Mouse (Mus musculus) large intestine, adult 2 months (tissue): ENCODE data around the gene Cpsf4l. TPM values are rescaled to one million over a fixed set of nuclear protein-coding genes. Genes with fewer than 3 reads are reported as not detected.

ENCODE experiments used
- DNase-seq: peaks from one replicate; pipeline ENCODE4 v3.0.0-alpha.2; 2012; ENCODE audit warnings: low read depth, low spot score
- WGBS: fragments of 180-500 bp; shearing (Covaris S2); methylation state at CpG from one replicate; pipeline ENCODE4 v1.1.7; 2018; 5-methylcytosine and 5-hydroxymethylcytosine counted together
- polyA plus RNA-seq: library from polyadenylated mRNA; depleted of rRNA; stranded (reverse); fragments of >200 nt; gene quantifications from 2 replicates; pipeline ENCODE4 v1.2.3, GENCODE M21; 2012

Cpsf4l gene
- polyA plus RNA-seq, 1 experiment, result 0.09 TPM

DNA sequence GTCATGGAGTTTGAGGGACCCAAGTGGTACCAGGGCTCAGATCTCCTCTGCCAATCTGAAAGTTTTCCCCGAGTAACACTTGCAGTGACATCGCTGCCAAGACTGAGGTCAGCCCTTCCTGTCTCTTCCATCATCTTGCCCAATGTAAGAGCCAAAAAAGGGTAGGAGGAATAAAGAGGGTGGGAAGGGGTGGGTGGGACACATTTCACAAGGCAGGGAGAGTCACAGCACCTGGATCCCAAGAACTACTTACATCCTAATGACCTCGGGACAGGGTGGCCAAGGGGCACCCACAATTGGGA, 27.7 kb upstream of the Cpsf4l start:
- DNase-seq, result no peak
- 65% methylated on average over 3 of the region's 3 CpGs for WGBS

GRCm38 (mm10) chr11:113736848-113737552, 27.2 kb upstream of the Cpsf4l start:
- 76% methylated on average over 11 of the region's 11 CpGs for WGBS
- DNase-seq, result no peak

- no peak for DNase-seq
- 47% methylated on average over 6 of the region's 6 CpGs for WGBS
Observed at GRCm38 (mm10) chr11:113735151-113735550, 25.3 kb upstream of the Cpsf4l start.

- no peak for DNase-seq
- 10% methylated on average over 6 of the region's 6 CpGs for whole genome bisulfite sequencing
Observed at GRCm38 (mm10) chr11:113733631-113734364, 24.0 kb upstream of the Cpsf4l start.

- WGBS, result 92% methylated on average over 10 of the region's 10 CpGs
- no peak for DNase-seq
Observed at GRCm38 (mm10) chr11:113731945-113732612, 22.3 kb upstream of the Cpsf4l start.

GRCm38 (mm10) chr11:113730879-113731278, 21.1 kb upstream of the Cpsf4l start:
- WGBS, result 23% methylated on average over 3 of the region's 3 CpGs

GRCm38 (mm10) chr11:113729917-113730316, 20.1 kb upstream of the Cpsf4l start:
- DNase-seq, result no peak
- 43% methylated on average over 8 of the region's 8 CpGs for WGBS

More at GRCm38 (mm10) chr11:113730879-113731278, 21.1 kb upstream of the Cpsf4l start:
- DNase-seq, result no peak

DNA sequence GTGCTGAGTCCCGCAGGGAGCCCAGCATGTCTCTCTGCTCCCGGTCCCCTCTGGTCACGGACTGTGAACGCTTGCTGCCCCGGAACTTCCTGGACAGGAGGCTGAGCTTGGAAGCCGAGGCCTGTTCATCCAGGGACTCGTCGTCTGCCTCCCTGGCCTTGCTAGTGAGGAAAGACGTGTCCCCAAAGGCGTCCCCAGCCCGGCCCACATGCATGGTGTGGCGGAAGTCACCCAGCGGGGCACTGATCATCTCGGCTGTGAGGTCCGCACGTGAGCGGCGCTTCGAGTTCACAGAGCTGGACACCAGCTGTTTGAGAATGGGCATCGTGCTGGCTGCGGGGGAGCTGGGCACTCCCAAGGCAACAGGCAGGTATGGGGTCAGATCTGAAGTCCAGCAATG, 19.4 kb upstream of the Cpsf4l start:
- whole genome bisulfite sequencing, result 88% methylated on average over 21 of the region's 21 CpGs
- no peak for DNase-seq

DNA sequence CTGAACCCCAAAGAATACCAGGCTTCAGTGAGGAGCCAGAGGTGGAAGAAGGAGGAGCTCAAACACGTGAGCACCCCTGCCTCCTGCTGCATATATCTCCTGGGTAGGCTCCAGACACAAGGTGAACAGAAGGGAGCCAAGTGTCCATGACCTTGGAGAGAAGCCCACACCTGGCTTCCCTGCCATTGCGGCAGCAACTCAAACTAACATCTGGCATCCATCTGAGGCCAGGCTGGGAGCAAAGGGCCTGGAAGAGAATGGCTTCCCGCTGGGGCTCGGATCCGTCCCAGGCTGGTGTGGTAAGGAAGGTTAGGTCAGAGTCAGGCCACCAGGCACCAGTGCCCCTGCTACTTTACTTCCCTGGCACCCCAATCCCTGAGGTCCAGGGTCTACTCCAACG, 18.2 kb upstream of the Cpsf4l start:
- 60% methylated on average over 6 of the region's 6 CpGs for WGBS
- DNase-seq, result no peak

- no peak for DNase-seq
- WGBS, result 68% methylated on average over 14 of the region's 14 CpGs
Observed at GRCm38 (mm10) chr11:113726994-113727888, 17.4 kb upstream of the Cpsf4l start.

DNA sequence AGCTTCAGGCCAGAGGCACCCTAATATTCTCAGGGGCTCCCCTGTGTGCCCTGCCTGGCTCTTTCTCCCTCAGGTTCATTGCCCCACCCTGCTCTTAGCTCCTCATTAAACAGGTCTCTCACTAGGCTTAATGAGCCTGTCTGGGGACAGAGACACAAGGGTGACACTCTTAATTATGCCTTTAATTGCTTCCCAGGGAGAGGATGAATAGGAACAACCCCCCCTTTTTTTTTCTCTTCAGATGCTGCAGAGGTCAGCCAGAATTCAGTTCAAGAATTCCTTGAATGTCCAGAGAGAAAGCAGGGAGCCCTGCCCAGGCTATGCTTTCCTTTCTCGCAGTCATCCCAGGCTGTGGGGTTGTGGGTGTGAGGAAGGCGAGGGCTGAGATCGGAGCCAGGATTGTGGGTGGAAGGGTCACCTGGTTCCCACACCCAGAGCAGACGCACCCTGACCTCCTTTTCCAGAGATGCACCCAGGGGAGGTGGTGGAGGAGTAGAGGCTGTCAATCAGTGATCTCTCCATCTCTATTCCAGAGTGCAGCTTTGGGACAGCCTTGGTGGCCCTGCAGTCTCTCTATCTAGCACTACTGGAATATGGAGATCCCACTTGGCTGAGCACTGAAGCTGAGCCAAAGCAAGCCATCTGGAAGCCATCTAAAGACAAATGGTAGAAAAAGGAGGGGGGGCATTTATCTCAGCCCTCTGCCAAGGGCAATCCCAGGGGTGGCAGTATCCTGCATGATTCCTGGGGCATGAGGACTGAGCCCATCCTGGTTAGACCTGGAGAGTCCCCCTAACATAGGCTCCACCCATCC, 15.6 kb upstream of the Cpsf4l start:
- DNase-seq, result no peak
- WGBS, result 51% methylated on average over 4 of the region's 4 CpGs

- WGBS, result 70% methylated on average over 14 of the region's 14 CpGs
- DNase-seq, result no peak
Observed at GRCm38 (mm10) chr11:113722405-113723090, 12.7 kb upstream of the Cpsf4l start.

DNA sequence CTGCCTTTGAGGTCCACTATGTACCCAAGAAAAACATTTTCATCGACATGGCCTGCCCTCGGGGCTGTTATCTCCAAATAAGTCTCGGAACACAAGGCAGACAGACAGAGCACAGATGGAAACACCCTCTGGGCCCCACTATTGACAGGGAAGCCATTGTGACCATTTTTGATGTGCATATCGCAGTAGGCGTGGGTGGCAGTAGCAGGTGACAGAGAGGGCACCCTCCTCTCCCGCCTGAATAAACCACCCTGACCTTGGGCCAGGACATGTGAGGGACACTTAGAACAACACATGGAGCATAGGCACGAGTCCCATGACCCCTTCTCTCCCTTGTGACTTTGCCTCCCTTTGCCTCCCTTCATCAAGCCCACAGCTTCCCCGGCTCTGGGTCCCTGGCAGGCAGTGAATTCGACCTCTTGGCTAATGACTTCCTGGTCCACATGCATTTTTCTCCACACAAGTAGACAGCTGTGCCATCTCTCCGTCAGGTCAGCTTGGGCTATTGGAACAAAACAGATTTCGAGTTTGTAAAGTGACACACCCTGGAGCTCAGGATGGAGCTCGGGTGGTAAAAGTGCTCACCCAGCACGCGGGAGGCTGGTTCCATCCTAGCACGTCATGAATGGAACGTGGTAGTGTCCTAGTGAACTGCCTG, 8.1 kb upstream of the Cpsf4l start:
- 45% methylated on average over 16 of the region's 16 CpGs for WGBS
- no peak for DNase-seq

DNA sequence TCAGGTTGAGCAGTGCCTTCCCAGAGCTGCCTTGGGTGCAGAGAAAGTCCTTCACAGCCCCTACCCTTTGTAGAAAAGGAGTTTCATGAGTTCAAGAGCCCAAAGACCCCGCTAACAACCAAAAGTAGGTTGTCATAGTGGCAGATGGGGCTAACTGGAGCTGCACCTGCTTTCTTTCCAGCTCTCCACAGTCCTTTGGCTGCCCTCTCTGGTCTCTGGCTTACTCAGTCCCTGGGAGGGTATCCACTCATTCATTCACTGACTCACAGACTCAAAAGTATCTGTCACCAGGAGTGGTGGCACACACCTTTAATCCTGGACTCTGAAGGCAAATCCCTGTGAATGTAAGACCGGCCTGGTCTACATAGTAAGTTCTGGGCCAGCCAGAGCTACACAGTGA, 6.3 kb upstream of the Cpsf4l start:
- no peak for DNase-seq
- 99% methylated on average over 2 of the region's 2 CpGs for WGBS

DNA sequence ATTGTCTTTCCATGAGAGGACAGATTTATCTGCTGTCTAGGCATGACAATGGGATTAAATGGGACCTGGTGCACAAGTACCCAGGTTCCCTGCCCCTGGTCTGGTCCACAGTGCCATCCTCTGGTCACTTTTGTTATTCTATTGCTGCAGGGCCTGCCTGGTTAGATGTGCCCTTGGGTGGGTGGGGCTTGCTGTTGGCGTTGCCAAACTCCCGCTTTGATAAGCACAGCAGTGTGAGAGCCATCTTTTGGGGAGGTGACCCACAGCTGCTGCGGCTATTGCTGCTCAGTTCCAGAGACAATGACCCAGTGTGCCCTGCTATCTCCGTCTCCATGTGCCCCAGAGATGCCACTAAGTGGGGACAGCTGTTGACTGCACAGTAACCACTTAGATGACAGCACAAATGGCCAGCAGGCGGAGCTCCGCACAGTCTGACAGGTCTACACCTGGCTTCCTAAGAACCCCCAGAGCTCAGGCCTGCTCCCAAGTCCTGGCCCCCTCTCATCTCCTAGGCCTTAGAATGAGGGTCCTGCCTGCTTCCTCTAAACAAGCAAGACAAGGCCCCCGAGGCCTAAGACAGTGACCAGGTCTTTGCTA, 5.4 kb upstream of the Cpsf4l start:
- WGBS, result 67% methylated on average over 7 of the region's 7 CpGs
- DNase-seq, result no peak

DNA sequence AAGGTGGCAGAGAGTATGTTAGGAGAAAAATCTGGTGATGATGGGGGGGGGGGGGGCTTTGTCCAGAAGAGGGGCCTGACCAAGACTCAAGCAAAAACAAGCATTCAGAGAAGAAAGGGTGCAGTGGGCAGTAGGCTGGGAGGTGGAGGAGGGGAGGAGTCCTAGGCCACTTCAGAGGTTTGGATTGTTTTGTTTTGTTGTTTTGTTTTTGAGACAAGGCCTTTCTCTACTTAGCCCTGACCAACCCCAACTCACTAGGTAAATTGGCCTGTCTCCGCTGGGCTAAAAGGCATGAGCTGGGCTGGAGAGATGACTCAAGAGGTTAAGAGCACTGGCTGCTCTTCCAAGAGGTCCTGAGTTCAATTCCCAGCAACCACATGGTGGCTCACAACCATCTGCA, 1.2 kb upstream of the Cpsf4l start:
- DNase-seq, result no peak
- 94% methylated on average over 1 of the region's 1 CpGs for WGBS

DNA sequence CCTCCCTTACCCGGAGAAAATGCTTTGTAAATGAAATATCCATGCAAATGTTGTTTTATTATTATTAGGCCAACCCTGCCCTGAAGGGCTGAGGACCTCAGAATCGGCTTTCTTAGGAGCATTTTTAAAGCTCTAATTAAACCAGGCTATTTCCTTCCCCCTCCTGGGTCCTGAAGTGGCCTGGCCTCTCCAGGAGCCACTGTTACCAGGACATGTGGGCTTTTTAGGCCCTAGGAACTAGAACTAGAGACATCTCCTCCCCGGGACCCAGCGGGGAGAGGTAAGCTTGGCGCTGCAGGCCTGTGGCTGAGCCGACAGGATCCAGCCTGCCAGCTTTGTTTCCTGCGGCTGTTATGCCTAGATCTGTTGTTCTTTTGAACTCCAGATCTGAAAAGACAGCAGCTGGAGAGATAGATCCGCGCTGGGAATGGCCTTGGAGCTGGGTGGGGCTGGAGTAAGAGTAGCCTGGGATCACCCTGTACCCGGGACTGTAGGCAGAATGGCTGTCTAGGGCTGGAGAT, 500 bp upstream of the Cpsf4l start:
- DNase-seq, result no peak

More for the DNA sequence above, 500 bp upstream of the Cpsf4l start:
- WGBS, result 22% methylated on average over 10 of the region's 10 CpGs
